Mouse (Mus musculus) lung, postnatal 10 days (tissue): Measurements from ENCODE around the gene Myo1e.
A peak's percentile ranks its signal among the peaks of the same experiment; 100 is the strongest.

ENCODE experiments used
- DNase-seq: peaks from one replicate; pipeline ENCODE4 v3.0.0; 2021

Gene Myo1e

GRCm38 (mm10) chr9:70379502-70380467 is 172.6 kb downstream of the Myo1e start:
- no peak for DNase-seq

- no peak for DNase-seq
Measured at GRCm38 (mm10) chr9:70382091-70382490, 174.9 kb downstream of the Myo1e start.

- no peak for DNase-seq
Measured at GRCm38 (mm10) chr9:70383750-70384149, 176.6 kb downstream of the Myo1e start.

GRCm38 (mm10) chr9:70384494-70384893 is 177.3 kb downstream of the Myo1e start:
- no peak for DNase-seq

- no peak for DNase-seq
Measured at GRCm38 (mm10) chr9:70384958-70385728, 178.0 kb downstream of the Myo1e start.

GRCm38 (mm10) chr9:70387410-70388119 is 180.4 kb downstream of the Myo1e start:
- no peak for DNase-seq

- no peak for DNase-seq
Measured at GRCm38 (mm10) chr9:70389548-70389947, 182.4 kb downstream of the Myo1e start.

GRCm38 (mm10) chr9:70391042-70391441 is 183.9 kb downstream of the Myo1e start:
- no peak for DNase-seq

GRCm38 (mm10) chr9:70391660-70392562 is 184.8 kb downstream of the Myo1e start:
- no peak for DNase-seq

GRCm38 (mm10) chr9:70392563-70392907 is 185.4 kb downstream of the Myo1e start:
- DNase-seq = peak; percentile 50

GRCm38 (mm10) chr9:70395617-70396016 is 188.5 kb downstream of the Myo1e start:
- DNase-seq = peak; percentile 30

GRCm38 (mm10) chr9:70396083-70396482 is 188.9 kb downstream of the Myo1e start:
- DNase-seq = no peak

- DNase-seq = no peak
Measured at GRCm38 (mm10) chr9:70401937-70402539, 194.9 kb downstream of the Myo1e start.

- peak; percentile 18 for DNase-seq
Measured at GRCm38 (mm10) chr9:70406596-70406995, 199.4 kb downstream of the Myo1e start.

GRCm38 (mm10) chr9:70408791-70409190 is 201.6 kb downstream of the Myo1e start:
- peak; percentile 65 for DNase-seq

GRCm38 (mm10) chr9:70409743-70410142 is 202.6 kb downstream of the Myo1e start:
- no peak for DNase-seq

- peak; percentile 45 for DNase-seq
Measured at GRCm38 (mm10) chr9:70410668-70411067, 203.5 kb downstream of the Myo1e start.

- no peak for DNase-seq
Measured at GRCm38 (mm10) chr9:70413038-70413437, 205.9 kb downstream of the Myo1e start.

GRCm38 (mm10) chr9:70416412-70416811 is 209.3 kb downstream of the Myo1e start:
- no peak for DNase-seq

- DNase-seq = peak; percentile 93
Measured at GRCm38 (mm10) chr9:70421257-70422056, 214.3 kb downstream of the Myo1e start, which contains the start of gene Ccnb2. TSS of gene Ccnb2 (minus strand) at chr9:70421547.

- no peak for DNase-seq
Measured at GRCm38 (mm10) chr9:70422661-70423060, 215.5 kb downstream of the Myo1e start.
